In the genomic region with DNA sequence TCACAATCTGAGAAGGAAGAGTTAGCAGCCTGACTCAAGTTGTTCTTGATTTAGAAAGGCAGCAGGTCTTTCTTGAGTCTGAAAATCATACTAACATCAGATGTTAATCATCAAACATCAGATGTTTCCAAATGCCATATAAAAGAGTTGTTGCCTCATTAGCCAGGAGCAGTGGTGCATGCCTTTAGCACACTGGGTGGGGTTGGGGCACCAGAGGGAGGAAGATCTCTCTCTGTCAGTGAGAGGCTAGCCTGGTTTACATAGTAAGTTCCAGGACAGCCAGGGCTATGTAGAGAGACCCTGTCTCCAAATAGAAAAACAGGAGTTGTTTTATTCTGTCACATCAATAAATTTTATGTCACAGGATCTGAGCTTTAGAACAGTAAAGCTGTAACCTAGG, we compare ENCODE assay signal across 20 mouse cellular contexts. TPM values are rescaled to one million over a fixed set of nuclear protein-coding genes. Genes with fewer than 3 reads are reported as not detected.
DNase-seq lines count a peak whose midpoint lies in the region; ATAC-seq lines count a peak whose summit lies in the region.
"Had no signal": no experiment of that assay in that cellular context is flagged by ENCODE, and none has a peak within 500 bp of the region (broad histone marks: within the 10 kb centered on the region; RNA-seq: fewer than 3 reads in every experiment).

No protein-coding gene starts in this region.

- H3K9me3 ChIP-seq in neural tube, embryonic 13.5 days = no peaks in the 10 kb centered on the region
- H3K9me3 ChIP-seq: embryonic facial prominence, embryonic 15.5 days; forebrain, embryonic 10.5 days; heart, embryonic 12.5 days; hindbrain, embryonic 10.5 days had no signal

- ATAC-seq in neural tube, embryonic 13.5 days (ENCODE audit: low read depth) = peak; percentile 38; the same call in 1 of the 2 replicates
- ATAC-seq: forebrain, embryonic 14.5 days had no signal

- DNase-seq in kidney, adult 11 months = peak; percentile 24
- DNase-seq in kidney, postnatal 10 days = no peak
- no peak for DNase-seq in neural tube, embryonic 10.5 days (ENCODE audit: extremely low spot score, low spot score)
- DNase-seq in kidney, postnatal 14 days = peak; percentile 20
- DNase-seq in right cerebral cortex, postnatal 10 days (ENCODE audit: low spot score in 2 of 2) = no peak
- no peak for DNase-seq in embryo, embryonic 10.5 days (ENCODE audit: low spot score)
- DNase-seq: adrenal gland, adult 2 months; adrenal gland, postnatal 25 days; cerebellum, adult 18-20 months; cerebellum, adult 9-11 months; embryo, embryonic 11 days; gastrocnemius, adult 2 months; gastrocnemius, postnatal 25 days had no signal

- H3K4me2 ChIP-seq in neural tube, embryonic 13.5 days = no peak overlapping the region
- H3K4me2 ChIP-seq: embryonic facial prominence, embryonic 15.5 days; heart, embryonic 12.5 days had no signal

- H3K4me3 ChIP-seq in neural tube, embryonic 13.5 days = no peak overlapping the region
- H3K4me3 ChIP-seq: embryonic facial prominence, embryonic 15.5 days; erythroblast, embryonic 14.5 days; forebrain, embryonic 10.5 days; gastrocnemius, adult 2 months; heart, embryonic 12.5 days; hindbrain, embryonic 10.5 days had no signal

- peaks cover 19% of the 10 kb centered on the region for H3K4me1 ChIP-seq in neural tube, embryonic 13.5 days (replicated peaks)
- H3K4me1 ChIP-seq: embryonic facial prominence, embryonic 15.5 days; forebrain, embryonic 10.5 days; heart, embryonic 12.5 days; hindbrain, embryonic 10.5 days had no signal

- no peak overlapping the region for H3K27ac ChIP-seq in neural tube, embryonic 13.5 days (replicated peaks)
- H3K27ac ChIP-seq: embryonic facial prominence, embryonic 15.5 days; forebrain, embryonic 10.5 days; gastrocnemius, adult 2 months; hindbrain, embryonic 10.5 days had no signal

- H3K27me3 ChIP-seq in neural tube, embryonic 13.5 days = no peaks in the 10 kb centered on the region
- H3K27me3 ChIP-seq: embryonic facial prominence, embryonic 15.5 days; heart, embryonic 12.5 days had no signal

- H3K9ac ChIP-seq in neural tube, embryonic 13.5 days = no peak overlapping the region
- H3K9ac ChIP-seq: embryonic facial prominence, embryonic 15.5 days; heart, embryonic 12.5 days had no signal

- peaks cover 8% of the 10 kb centered on the region for H3K36me3 ChIP-seq in neural tube, embryonic 13.5 days

RNA-seq across cellular contexts. Expression of a gene that starts 24.2 kb away (rescaled TPM):
- polyA plus RNA-seq in neural tube, embryonic 13.5 days (2015; fragmentation: Nextera tagmentation; extraction: Ambion mirVana) = 518 and 529 TPM in 2 replicates

RNA-seq across cellular contexts. Expression of a gene that starts 34.9 kb away (rescaled TPM):
- polyA plus RNA-seq in neural tube, embryonic 13.5 days (2015; fragmentation: Nextera tagmentation; extraction: Ambion mirVana) = 6.8 and 6.9 TPM in 2 replicates

RNA-seq across cellular contexts. Expression of a gene that starts 41.5 kb away (rescaled TPM):
- polyA plus RNA-seq in neural tube, embryonic 13.5 days (2015; fragmentation: Nextera tagmentation; extraction: Ambion mirVana) = 16.5 and 17.0 TPM in 2 replicates

Comparison
In these comparisons a context has a peak if more than half of its experiments do, and no peak if none do; other contexts are left out.
1. DNase-seq: peak in kidney, adult 11 months (single experiment) and kidney, postnatal 14 days (single experiment); none in kidney, postnatal 10 days (single experiment), neural tube, embryonic 10.5 days (single experiment), right cerebral cortex, postnatal 10 days (0 of 2) and embryo, embryonic 10.5 days (single experiment).